Mouse (Mus musculus) olfactory bulb, adult 2 months (tissue): Measurements from ENCODE around the gene Garnl3. TPM values are rescaled to one million over a fixed set of nuclear protein-coding genes. Genes with fewer than 3 reads are reported as not detected.

Source experiments
- H3K27ac ChIP-seq: fragments of 200-500 bp; 2 replicates; pipeline ENCODE4 v1.5.1; 2012; ENCODE audit warnings: low read depth, low read length; ENCODE audit not compliant: insufficient read depth
- H3K4me1 ChIP-seq: fragments of 200-500 bp; 2 replicates; pipeline ENCODE4 v1.6.1; 2012; ENCODE audit warnings: low read length; ENCODE audit not compliant: control insufficient read depth, insufficient read depth
- H3K4me3 ChIP-seq: fragments of 200-500 bp; 2 replicates; pipeline ENCODE4 v1.5.1; 2012; ENCODE audit warnings: mild to moderate bottlenecking, low read depth, low read length, moderate library complexity; ENCODE audit not compliant: insufficient read depth
- CTCF ChIP-seq: fragments of 200-500 bp; IDR thresholded peaks from 2 replicates; pipeline ENCODE4 v1.5.1; 2012; ENCODE audit warnings: low read depth, mild to moderate bottlenecking, low read length, moderate library complexity; ENCODE audit not compliant: insufficient read depth
- POLR2A ChIP-seq: fragments of 200-500 bp; IDR thresholded peaks from 2 replicates; pipeline ENCODE4 v1.6.1; 2012; ENCODE audit warnings: mild to moderate bottlenecking, low read depth, low read length, moderate library complexity; ENCODE audit not compliant: insufficient read depth
- WGBS: fragments of 180-500 bp; shearing (Covaris S2); methylation state at CpG from one replicate; pipeline ENCODE4 v1.1.7; 2018; 5-methylcytosine and 5-hydroxymethylcytosine counted together
- polyA plus RNA-seq: library from polyadenylated mRNA; stranded (reverse); fragments of >200 nt; gene quantifications from 2 replicates; pipeline ENCODE4 v1.2.4, GENCODE M21; 2012; ENCODE audit warnings: low replicate concordance; ENCODE audit not compliant: missing spikeins, insufficient read depth, insufficient read length

The Garnl3 gene
- polyA plus RNA-seq, 1 experiment, result not detected

GRCm38 (mm10) chr2:32966689-32967631, 164.5 kb downstream of the Garnl3 start:
- Histone ChIP-seq H3K4me3 (peak overlapping the region; percentile 75), H3K4me1 (peaks cover 27% of the 10 kb centered on the region), H3K27ac (peak overlapping the region; percentile 92)
- TF ChIP-seq POLR2A, result peak; percentile 81; the same call in 1 of the 2 replicates
- peak; percentile 33; the same call in 1 of the 2 replicates for TF ChIP-seq CTCF
- WGBS, result under 1% methylated on average over 55 of the region's 55 CpGs

DNA sequence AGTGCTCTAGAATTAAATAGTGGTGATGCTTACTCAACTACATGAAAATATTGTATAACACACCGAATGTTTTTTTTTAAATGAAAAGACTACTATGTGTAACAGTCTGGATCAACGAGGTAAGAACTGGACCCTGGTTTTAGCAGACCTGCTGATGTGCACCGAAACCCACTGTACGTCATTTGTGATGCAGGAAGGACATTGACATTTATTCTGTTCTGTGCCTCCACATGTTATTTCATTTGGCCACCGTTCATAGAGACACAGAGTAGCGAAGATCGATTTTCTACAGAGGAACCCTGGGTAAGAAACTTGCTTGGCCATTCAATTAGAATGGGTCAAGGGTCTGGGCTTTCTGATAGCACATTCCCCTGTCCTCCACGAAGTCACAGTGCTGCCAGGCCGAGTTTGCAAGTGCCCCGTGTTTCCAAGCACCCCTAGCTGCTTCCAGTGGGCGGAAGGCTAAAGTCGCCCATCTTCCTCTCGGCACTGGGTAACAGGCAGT, 165.2 kb downstream of the Garnl3 start:
- peak overlapping the region; percentile 92 for H3K27ac ChIP-seq
- H3K4me1 ChIP-seq, result peaks cover 28% of the 10 kb centered on the region
- H3K4me3 ChIP-seq, result peak overlapping the region; percentile 75
- no peak for TF ChIP-seq POLR2A
- TF ChIP-seq CTCF, result no peak
- 13% methylated on average over 13 of the region's 13 CpGs for WGBS

- H3K4me1 ChIP-seq, result peaks cover 30% of the 10 kb centered on the region
- 26% methylated on average over 7 of the region's 7 CpGs for WGBS
- H3K4me3 ChIP-seq, result no peak overlapping the region
- no peak overlapping the region for H3K27ac ChIP-seq
- TF ChIP-seq POLR2A, result no peak
- TF ChIP-seq CTCF, result no peak
These were observed 165.8 kb downstream of the Garnl3 start for GRCm38 (mm10) chr2:32965511-32966183.

GRCm38 (mm10) chr2:32964659-32965457, 166.6 kb downstream of the Garnl3 start:
- WGBS, result 45% methylated on average over 10 of the region's 10 CpGs
- no peak overlapping the region for H3K4me3 ChIP-seq
- peaks cover 32% of the 10 kb centered on the region for H3K4me1 ChIP-seq
- TF ChIP-seq CTCF (no peak), POLR2A (no peak)
- H3K27ac ChIP-seq, result no peak overlapping the region

DNA sequence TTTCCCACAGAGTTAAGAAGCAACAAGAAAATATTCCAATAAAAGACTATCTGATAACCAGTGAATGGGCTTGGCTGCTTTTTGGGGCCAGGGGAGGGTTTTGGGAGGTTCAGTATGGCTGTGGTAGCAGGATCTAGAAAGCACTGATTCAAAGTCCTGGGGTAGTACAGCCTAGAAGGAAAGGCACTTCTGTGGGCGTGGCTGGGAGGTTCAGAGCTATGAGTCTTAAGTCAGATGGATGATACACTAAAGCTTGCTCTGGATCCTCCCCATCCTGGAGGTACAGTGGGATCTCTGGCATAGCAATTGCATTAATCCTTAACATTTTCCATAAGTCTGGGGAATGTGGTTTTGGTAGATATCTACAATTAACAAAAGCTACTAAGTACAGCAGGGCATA, 167.5 kb downstream of the Garnl3 start:
- Histone ChIP-seq H3K4me3 (no peak overlapping the region), H3K27ac (no peak overlapping the region), H3K4me1 (peaks cover 32% of the 10 kb centered on the region)
- 85% methylated on average over 1 of the region's 1 CpGs for WGBS
- TF ChIP-seq CTCF, result no peak
- TF ChIP-seq POLR2A, result no peak

- WGBS, result 68% methylated on average over 4 of the region's 4 CpGs
- peaks cover 32% of the 10 kb centered on the region for H3K4me1 ChIP-seq
- no peak for TF ChIP-seq POLR2A
- TF ChIP-seq CTCF, result no peak
- no peak overlapping the region for H3K27ac ChIP-seq
- no peak overlapping the region for H3K4me3 ChIP-seq
These were observed 167.9 kb downstream of the Garnl3 start for GRCm38 (mm10) chr2:32963544-32963943.

DNA sequence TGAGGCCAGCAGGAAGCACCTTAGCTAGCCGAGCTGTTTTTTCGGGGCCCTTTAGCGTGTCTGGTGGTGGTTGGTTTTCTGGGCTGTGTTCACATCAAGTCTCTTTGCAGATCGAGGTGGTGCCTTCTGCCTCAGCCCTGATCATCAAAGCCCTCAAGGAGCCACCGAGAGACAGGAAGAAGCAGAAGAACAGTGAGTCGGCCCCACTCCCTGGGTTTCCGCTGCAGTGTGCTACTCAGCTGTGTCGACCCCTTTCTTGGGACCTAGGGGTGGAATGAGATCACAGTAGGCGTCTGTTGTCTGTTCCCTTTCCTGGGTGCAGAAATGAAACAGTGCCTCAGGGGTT, 168.6 kb downstream of the Garnl3 start:
- H3K4me1 ChIP-seq, result peaks cover 26% of the 10 kb centered on the region
- H3K27ac ChIP-seq, result no peak overlapping the region
- 17% methylated on average over 9 of the region's 9 CpGs for WGBS
- peak overlapping the region; percentile 69 for H3K4me3 ChIP-seq
- TF ChIP-seq POLR2A, result no peak

- no peak for TF ChIP-seq CTCF
- no peak for TF ChIP-seq POLR2A
- H3K4me3 ChIP-seq, result peak overlapping the region; percentile 69
- WGBS, result 2% methylated on average over 33 of the region's 33 CpGs
- peak overlapping the region; percentile 50 for H3K27ac ChIP-seq
- H3K4me1 ChIP-seq, result peaks cover 23% of the 10 kb centered on the region
These were observed 169.2 kb downstream of the Garnl3 start for GRCm38 (mm10) chr2:32962062-32962874.
